Mouse (Mus musculus) heart, postnatal 10 days (tissue): ENCODE data around the gene Gas2l3. TPM values are rescaled to one million over a fixed set of nuclear protein-coding genes. Genes with fewer than 3 reads are reported as not detected.
A peak's percentile ranks its signal among the peaks of the same experiment; 100 is the strongest.

ENCODE experiments used
- DNase-seq, 2 experiments: peaks; one replicate each; pipeline ENCODE4 v3.0.0; 2021
- intact Hi-C: fragments of 180-260 bp; cut with DNase I; formaldehyde crosslinking; loops from one replicate; pipeline ENCODE4 v1.15.1; 2025
- total RNA-seq, 2 experiments: library from RNA; stranded (reverse); gene quantifications; 2 replicates each; pipeline ENCODE4 v1.2.3; 2021

The Gas2l3 gene
- total RNA-seq, 2 experiments from 2014 or later, result 12.9 to 14.6 TPM

- intact Hi-C loops, result no loop called here
These were observed 6.6 kb upstream of the Gas2l3 start for GRCm38 (mm10) chr10:89450411-89450810.

GRCm38 (mm10) chr10:89444381-89444780 is 614 bp upstream of the Gas2l3 start:
- intact Hi-C loops, result no loop called here
- no peak for DNase-seq

More at GRCm38 (mm10) chr10:89450411-89450810, 6.6 kb upstream of the Gas2l3 start:
- DNase-seq, result peak in 1 of 2 experiments; percentile 19

DNA sequence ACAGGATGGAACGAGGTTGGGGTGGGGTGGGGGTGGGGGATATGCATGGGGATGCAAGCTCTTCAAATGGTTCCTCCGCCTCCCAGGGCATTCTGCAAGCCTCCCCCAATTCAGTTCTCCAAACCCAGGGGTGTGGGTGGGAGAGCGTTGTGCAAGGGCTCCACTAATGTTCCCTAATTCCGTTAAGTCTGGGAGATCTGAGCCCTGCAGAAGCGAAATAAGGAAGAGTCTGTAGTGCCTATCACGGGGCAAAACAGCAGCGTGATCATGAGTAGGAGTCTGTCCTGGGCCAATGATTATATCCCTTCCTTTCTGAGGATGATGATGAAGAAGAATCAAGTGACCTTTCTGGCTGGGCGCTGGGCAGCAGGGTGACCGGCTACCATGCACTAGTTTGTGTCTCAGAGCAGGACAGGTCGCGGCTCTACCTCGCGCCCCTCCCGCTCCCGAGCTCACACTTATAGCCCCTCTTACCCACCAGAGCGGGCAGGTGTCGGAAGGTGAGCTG is 598 bp downstream of the Gas2l3 start:
- intact Hi-C loops, result no loop called here
- peak in 1 of 2 experiments; percentile 33 for DNase-seq

DNA sequence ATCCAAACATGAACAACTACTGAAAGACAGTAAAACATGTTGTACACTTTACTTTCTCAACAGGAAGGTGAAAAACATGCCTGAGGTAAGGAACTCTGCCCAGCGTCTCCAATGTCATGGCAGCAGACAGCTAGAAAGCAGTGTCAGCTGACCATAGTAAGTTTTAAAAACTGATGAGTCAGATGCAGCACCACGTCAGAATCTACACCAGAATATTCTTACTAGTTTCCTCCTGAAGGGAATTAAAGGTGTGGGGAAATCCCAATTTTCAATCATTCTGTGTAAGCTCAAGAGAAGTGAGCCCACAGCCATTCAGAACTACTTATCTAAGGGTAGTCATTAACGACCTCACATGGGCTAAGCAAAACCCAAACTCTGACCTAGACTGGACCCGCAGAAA is 1.1 kb downstream of the Gas2l3 start:
- intact Hi-C loops, result no loop called here
- peak in 1 of 2 experiments; percentile 6 for DNase-seq

DNA sequence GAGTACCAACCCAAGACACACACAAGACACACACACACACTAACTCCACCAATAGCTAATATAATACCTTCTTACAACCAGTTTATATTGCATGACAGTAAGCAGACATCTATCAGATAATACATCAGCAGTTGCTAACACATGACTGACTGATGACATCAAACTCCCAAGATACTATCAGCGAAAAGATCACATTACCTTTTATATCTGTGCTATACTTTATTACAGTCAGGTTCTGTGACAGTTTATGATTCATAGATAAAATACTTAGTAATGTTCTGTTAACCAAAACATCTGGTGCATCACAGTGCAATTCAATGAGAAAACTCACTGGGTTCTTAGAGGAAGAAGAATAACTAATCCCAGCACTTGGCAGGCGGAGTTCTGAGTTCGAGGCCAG is 1.8 kb downstream of the Gas2l3 start:
- no peak for DNase-seq
- intact Hi-C loops, result no loop called here

DNA sequence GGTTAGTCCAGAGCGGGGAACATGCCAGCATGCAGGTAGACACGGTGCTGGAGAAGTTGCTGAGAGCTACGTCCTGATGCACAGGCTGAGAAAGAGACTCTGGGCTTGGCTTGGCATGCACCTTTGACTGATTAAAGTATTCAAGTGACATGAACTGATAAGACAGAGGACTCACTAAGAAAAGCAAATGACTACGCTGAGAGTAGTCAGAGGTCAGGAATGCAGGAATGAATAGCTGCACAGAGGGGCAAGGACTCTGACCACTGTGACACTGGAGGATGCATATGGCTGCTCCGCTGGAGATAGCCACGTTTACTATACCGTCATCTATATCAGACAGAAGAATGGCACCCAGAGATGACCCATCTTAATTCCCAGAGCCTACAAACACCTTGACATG is 4.4 kb downstream of the Gas2l3 start:
- DNase-seq, result peak; percentile 13 to 33
- intact Hi-C loops, result no loop called here

DNA sequence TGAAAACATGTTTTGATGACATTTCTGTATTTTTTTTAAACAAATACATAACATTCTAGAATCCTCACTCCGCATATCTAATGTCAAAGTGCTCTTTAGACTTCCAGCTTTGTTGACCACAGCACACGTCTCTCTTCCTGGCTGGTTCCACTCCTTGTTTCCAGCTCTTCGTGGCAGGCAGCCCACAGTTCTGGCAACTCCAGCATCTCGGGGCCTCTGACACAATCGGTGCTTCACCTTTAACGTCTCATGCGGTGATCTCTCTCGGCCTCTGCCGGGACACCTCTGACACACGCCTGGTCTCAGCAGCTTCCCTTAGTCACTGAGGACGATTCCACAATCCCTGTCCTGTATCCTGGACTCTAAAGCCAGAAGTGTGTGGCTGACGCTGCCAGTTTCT is 5.8 kb downstream of the Gas2l3 start:
- intact Hi-C loops, result no loop called here
- DNase-seq, result peak; percentile 35 to 44

DNA sequence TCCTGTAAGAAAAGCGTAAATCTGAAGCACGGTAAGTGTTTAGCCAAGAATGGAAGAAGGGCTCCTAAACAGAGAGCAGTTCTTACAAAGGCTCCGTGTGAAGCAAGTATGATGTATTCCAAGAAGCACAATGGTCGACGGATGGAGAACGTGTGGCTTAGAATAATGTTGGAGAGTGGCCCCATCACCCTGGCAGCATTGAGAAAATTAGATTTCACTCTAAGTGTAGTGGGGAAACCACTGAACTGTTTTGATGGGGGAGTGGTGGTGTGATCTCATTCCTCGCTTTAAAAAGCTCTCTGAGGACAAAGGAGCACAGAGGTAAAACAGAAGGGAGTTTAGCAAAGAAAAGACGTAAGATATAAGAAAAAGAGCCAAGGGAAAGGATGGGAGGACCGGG is 6.3 kb downstream of the Gas2l3 start:
- intact Hi-C loops, result no loop called here
- DNase-seq, result no peak

- intact Hi-C loops, result no loop called here
- no peak for DNase-seq
These were observed 7.8 kb downstream of the Gas2l3 start for GRCm38 (mm10) chr10:89435920-89436319.

- no peak for DNase-seq
These were observed 8.4 kb downstream of the Gas2l3 start for GRCm38 (mm10) chr10:89435413-89435812.

GRCm38 (mm10) chr10:89434509-89435210 is 9.1 kb downstream of the Gas2l3 start:
- intact Hi-C loops, result no loop called here
- DNase-seq, result no peak

More at GRCm38 (mm10) chr10:89435413-89435812, 8.4 kb downstream of the Gas2l3 start:
- intact Hi-C loops, result no loop called here

- no peak for DNase-seq
- intact Hi-C loops, result no loop called here
These were observed 11.0 kb downstream of the Gas2l3 start for GRCm38 (mm10) chr10:89432743-89433142.

- intact Hi-C loops, result no loop called here
- no peak for DNase-seq
These were observed 13.0 kb downstream of the Gas2l3 start for GRCm38 (mm10) chr10:89430751-89431150.

DNA sequence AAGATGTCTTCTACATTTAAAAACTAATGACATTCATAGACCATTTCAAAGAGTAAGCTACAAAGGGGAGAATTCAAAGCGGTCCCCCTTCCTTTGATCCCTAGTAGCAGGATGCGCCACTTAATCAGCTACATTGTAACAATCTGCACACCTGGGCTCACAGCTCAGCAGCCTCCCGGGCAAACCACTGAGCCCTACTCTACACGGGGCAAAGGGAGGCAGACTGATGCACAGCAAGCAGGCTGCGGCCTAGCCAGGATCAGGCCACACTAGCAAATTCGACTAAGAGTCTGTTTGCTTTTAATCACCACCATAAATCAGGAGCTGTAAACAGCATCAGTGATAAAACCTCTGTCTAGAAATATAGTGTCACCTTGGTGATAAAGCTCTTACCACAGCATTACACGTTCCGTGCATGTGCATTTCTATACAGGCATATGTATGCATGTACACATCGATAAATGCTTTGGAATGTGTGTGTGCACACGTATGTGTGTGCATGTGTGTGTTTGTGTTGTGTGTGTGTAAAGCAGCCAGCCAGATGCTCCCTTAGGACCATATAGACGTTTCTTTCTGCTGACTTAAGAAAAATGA is 18.9 kb downstream of the Gas2l3 start:
- intact Hi-C loops, result no loop called here
- no peak for DNase-seq

DNA sequence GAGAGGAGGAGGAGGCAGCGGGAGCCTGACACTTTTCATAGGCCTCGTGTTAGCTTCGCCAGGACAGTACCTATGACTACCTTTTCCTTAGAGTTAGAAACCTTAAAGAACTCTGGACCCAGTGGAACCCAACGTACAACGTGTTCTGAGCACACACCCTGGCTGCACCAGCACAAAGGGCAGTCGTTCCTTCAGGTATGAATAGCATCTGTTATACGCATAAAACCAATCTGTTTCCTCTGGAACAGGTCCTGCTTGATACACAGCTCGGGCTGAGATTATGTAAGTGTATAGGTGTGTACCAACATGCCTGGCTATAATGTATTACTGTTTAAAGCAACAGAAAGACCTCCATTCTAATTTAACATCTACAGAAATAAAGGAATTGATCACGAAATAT is 19.6 kb downstream of the Gas2l3 start:
- no peak for DNase-seq
- intact Hi-C loops, result no loop called here

- no peak for DNase-seq
- intact Hi-C loops, result no loop called here
These were observed 20.5 kb downstream of the Gas2l3 start for GRCm38 (mm10) chr10:89423164-89423778.

GRCm38 (mm10) chr10:89422504-89423158 is 21.1 kb downstream of the Gas2l3 start:
- no peak for DNase-seq
- intact Hi-C loops, result no loop called here

GRCm38 (mm10) chr10:89417966-89418365 is 25.8 kb downstream of the Gas2l3 start:
- DNase-seq, result no peak
- intact Hi-C loops, result no loop called here

DNA sequence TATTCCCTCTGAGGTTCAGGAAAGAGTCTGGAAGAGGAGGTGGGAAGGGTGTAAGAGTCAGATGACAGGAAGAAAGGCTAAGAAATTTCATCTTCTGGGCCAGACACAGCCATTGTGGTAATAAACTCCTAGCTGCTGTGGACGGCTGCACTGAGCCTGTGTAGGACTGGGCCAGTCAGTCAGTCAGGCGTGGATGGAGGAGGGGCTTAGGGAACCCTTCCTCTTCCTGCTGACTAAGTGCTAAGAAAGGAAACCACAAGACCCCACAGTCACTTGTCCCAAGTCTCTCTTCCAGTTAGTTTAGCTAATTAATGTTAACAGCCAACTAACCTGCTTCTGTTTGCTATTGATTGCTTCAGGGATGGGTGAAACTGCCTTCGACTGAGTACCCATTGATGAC is 28.3 kb downstream of the Gas2l3 start:
- intact Hi-C loops, result no loop called here
- no peak for DNase-seq

GRCm38 (mm10) chr10:89407551-89407950 is 36.2 kb downstream of the Gas2l3 start:
- DNase-seq, result no peak
- intact Hi-C loops, result no loop called here

DNA sequence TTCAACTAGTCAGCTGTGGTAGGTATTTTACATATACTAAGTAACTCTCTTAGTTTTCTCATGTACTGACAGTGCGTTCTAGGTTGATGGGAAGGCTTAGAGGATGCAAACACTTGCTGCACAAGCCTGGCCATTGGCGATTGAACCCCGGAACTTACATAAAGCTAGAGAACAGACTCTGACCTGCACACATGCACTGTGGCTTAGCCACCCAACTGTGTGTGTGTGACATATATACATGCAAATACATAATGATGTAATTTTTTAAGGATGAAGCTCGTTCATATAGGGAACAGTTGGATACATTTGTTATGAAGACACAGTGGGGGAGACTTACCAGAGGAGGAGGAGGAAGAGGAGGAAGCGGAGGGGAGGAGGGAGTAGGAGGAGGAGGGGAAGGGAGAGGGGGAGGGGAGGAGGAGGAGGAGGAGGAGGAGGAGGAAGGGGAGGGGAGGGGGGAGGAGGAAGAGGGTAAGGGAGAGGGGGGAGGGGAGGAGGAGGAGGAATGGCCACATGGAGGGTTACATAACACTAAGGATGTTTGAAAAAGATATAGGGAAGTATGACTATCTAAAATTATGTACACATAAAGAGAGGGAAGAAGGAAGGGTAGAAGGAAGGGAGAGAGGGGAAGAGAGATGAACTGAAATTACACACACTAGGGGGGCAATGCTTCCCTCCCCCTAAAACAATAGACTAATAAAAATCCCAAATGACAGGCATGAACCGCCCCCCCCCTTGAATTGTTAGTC is 36.9 kb downstream of the Gas2l3 start:
- intact Hi-C loops, result no loop called here
- DNase-seq, result no peak
